Mouse (Mus musculus) cerebellum, adult (tissue): ENCODE results near the gene Atp8a2.

Source experiments
- ATAC-seq: cut with Nextera tagmentation; 2 replicates; pipeline ENCODE4 v1.9.2; 2017; ENCODE audit warnings: mild to moderate bottlenecking, moderate library complexity, mixed read lengths; ENCODE audit not compliant: insufficient number of reproducible peaks, low FRiP score, low TSS enrichment

Gene Atp8a2

DNA sequence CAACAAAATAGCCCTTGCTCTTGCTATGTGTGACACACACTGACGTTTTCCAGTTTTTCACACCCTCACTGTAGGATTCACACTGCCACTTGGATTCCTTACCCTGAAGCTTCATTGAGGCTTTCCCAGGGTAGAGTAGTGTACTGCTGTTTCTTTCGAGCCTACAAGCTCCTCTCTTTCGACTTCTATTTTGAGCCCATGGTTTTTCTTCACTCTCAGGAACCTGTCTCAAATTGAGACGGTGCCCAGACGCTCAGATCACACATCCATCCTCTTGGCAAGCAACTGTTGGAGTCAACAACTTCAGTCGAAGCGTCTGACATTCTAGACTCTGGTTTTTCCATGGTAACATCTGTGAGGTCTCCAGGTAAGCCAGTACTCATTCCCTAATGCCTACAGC is at the start of gene Atp8a2:
Gene Atp8a2, minus strand, starts transcription at position 296 of the 400 bp plus-strand sequence.
- ATAC-seq: no peak

DNA sequence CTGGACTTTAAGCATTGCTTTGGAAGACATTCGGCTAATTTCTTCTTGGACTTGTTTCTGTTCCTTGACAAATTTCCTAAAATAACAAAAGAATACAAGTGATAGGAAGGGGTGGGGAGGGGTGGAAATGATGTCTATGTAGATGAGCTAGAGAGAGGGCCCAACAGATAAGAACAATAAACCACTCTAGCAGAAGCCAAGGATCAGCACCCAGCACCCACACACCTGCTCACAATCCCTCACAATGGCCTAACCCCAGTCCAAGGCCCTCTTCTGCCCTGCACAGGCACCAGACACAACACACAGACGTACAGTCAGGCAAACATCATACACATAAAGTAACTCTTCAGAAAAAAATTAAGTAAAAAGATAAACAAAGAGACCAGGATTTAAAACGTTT is 41.6 kb upstream of the Atp8a2 start:
- ATAC-seq: no peak

DNA sequence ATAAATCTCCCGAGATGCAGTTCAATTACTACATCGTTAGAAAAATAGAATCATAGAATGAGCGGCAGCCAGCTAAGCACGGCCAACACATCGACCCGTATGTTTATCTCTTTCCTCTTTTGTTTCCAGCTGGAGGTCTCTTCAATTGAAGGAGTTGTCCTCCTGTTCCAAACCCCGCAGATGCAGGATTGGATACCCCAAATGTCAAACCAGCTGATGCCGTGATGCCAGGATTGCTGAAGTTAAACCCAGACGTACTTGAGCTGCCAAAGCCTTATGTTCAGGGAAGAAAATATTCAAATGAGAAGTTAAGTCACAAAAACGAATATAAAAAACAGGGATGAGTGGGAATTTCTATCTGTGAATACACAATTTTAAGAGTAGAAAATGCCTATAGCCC is 22.9 kb upstream of the Atp8a2 start:
- no peak for ATAC-seq

DNA sequence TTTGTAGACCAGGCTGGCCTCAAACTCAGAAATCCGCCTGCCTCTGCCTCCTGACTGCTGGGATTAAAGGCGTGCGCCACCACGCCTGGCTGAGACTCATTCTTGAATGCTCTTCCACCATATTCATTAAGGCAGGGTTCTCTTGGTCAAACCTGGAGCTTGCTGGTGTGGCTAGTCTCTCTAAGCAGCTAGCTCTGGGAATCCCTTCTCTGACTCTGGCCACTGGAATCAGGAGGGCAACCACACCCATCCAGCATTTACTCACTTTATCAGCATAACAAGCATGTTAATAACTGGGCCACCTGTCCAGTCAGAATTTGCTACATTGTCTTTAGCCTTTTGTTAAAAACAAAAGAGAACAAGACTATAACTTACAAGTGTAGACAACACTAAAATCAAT is 20.6 kb upstream of the Atp8a2 start:
- ATAC-seq: no peak

DNA sequence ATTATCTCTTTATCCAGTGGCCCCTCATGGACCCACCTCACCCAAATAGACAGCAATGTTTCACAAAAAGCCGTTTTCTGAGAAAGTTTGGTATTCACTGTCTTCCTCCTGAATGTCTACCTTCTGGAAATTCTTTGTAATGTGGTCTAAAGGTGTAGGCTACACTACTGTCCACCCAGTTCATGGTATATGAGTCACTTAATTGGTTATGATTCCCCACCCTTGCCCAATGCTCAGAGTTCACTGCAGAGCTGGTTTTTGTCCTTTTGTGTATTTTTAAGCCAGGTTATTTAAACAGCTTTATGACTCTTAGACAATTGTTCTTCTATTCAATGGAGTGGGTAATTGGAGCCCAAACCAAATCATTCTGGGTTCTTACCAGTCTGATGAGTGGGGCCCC is 19.1 kb upstream of the Atp8a2 start:
- no peak for ATAC-seq

DNA sequence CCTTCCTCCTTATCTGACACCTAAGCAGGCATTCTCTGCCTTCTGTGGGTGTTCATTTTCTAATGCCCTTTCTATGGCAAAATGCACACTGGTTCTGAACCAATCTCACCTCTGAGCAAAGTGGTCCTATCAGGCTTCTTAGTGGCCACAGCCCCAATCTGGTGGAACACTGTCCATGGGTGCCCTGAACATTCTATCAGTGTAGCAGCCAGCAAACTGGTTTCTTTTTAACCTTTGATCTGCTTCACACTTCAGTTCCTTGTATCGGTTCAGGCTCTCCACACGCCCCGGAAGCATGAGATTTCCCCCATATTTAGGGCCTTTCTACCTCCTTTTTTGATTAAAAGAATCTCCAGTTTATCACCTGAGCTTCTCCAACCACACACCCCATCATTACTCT is 18.0 kb upstream of the Atp8a2 start:
- ATAC-seq: no peak

DNA sequence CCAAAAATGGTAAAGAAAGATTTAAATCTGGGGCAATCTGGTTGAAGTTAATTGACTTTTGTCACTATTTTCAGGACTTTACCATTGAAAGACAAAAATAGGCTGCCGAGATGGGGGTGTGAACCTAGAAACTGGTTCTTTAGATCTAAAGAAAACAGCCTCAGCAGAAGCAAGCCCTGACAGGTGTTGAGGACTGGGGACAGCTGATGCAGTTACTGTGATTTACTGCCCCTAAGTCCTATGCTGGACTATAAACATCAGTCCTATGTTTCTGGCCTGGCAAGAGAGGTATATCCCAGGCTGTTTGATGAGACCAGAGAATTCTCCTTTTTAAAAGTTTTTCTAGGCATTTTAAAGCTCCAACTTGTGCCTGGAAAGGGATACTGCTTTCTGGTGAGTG is 17.1 kb upstream of the Atp8a2 start:
- ATAC-seq: no peak

DNA sequence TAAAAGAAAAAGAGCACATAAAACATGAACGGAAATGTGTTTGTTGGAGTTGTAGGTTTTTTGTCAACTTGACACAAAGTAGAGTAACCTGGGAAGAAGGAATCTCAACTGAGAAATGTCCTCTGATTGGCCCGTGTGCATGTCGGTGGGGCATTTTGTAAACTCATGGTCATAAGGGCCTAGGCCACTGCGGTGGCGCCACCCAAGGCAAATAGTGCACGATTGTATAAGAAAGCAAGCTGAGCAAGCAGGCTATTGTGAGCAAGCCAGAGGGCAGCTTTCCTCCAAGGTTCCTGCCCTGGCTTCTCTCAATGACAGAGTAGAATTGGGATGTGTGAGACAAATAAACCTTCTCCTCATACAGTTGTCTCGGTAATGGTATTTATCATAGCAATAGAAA is 12.2 kb upstream of the Atp8a2 start:
- no peak for ATAC-seq

DNA sequence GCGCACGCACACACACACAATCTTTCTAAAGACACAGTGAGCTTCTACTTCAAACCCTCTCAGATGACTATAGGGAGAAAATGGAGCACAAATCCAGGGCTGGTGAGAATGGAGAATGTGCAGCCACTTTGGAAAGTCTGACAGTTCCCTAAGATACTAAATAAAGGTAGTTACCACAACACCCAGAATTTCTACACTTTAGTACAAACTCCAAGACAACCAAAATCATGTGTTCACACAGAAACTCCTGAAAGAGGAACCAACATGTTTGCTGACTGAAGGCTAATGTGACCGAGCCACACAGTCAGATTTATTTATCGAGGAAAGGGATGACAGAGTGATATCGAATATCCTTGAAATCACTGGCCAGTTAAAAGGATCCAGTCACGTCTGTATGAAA is 8.0 kb upstream of the Atp8a2 start:
- no peak for ATAC-seq

DNA sequence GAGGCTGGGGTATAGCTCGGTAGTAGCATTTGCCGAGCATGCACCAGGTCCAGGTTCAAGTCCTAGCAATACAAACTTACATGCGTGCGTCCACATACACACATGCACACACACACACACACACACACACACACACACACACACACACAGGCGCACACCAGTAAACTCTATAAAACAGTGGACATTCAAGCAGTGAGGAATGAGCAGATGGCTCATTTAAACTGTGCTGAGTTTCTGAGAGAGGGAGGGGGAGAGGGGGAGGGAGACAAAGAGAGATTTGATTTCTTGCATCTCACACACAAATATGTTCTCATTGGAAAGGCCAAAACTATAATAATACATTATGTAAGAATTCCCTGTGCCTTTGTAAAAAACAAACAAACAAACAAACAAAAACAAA is 980 bp downstream of the Atp8a2 start:
- no peak for ATAC-seq

DNA sequence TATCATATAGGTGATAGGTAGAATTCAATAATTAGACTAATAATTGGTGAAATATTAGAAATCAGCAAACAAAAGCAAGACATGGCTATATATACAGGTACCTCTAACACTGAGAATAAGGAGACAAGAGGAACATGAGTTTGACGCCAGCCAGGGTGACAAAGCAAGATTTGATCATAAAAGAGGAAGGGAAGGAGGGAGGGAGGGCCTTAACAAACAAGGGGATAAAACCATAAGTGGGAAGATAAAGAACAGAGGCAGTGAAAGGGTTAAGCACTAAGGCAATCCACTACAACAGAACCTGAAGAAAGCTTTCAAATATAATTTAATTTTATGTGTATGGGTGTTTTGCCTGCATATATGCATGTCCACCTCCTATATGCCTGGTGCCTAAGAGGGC is 2.4 kb downstream of the Atp8a2 start:
- no peak for ATAC-seq

DNA sequence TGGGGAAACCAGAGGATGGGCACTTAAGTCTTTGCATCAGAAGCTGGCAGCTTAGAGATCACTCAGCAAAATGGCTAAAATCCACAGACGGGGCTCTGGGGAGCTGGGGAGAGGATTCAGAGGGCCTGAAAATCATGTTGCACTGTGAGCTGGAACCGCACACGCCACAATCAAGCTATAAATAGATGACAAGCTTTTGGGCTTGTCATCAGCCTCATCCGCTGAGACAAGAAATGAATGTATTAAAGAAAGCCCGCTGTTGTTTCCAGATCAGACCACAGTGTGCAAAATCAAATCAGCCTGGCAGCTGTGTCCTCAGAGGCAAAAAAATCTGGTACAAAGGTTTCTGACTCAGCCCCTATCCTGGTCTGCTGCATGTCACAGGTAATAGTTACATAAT is 7.2 kb downstream of the Atp8a2 start:
- no peak for ATAC-seq

DNA sequence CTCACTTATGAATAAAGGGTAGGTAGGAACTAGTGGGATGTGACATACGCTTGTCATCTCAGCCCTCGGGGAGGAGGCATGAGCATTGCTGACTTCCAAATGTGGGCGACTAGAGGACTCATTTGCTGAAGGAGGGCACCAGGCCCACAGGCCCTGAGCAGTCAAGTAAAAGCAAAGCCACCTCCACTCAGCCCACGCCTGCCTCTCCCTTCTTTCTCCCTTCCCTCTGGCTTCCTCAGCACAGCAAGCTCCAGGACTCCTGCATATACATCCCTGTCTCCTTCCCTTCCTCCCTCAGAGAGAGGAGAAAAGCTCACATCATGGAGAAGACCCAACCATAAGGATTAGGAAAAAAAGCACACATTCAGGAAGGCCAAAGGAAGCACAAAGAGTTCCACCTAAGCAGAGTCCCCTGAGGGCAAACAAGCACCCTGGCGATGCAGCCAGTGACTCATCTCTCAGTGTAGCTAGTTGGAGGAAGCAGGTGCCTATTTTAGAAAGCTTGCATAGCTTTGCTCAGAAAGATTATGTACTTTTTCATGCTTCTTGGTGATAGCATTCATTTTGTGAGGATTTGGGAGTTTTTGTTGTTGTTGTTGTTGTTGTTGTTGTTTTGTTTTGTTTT is 8.7 kb downstream of the Atp8a2 start:
- ATAC-seq: no peak

DNA sequence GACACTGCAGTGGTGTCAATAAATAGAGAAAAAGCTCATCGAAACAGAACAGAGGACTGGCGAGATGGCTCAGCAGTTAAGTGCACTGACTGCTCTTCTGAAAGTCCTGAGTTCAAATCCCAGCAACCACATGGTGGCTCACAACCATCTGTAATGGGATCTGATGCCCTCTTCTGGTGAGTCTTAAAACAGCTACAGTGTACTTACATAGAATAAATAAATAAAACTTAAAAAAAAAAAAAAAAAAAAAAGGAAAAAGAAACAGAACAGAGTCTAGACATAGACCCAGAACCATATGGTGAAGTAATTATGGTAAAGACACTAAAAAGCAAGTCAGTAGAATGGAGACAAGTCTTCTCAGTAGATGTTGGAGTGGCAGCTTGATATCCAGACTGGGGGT is 15.7 kb downstream of the Atp8a2 start:
- no peak for ATAC-seq

DNA sequence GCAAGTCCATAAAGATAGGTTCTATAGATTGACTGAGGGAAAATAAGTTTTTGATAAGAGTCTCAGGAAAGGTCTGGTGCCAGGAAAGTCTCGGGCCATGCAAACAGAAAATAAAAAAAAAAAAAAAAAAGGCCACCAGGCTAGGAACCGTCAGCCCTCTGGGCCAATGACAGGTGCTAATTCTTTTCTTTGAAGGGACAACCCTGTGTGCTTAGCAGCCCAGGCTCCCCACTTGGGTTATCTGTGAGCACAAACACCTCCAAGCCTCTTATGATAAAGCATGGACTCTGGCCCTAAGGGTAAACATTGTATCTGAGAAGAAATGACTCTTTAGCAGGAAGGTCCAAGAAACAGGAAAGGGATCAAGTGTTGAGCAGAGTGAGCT is 18.4 kb downstream of the Atp8a2 start:
- ATAC-seq: no peak

DNA sequence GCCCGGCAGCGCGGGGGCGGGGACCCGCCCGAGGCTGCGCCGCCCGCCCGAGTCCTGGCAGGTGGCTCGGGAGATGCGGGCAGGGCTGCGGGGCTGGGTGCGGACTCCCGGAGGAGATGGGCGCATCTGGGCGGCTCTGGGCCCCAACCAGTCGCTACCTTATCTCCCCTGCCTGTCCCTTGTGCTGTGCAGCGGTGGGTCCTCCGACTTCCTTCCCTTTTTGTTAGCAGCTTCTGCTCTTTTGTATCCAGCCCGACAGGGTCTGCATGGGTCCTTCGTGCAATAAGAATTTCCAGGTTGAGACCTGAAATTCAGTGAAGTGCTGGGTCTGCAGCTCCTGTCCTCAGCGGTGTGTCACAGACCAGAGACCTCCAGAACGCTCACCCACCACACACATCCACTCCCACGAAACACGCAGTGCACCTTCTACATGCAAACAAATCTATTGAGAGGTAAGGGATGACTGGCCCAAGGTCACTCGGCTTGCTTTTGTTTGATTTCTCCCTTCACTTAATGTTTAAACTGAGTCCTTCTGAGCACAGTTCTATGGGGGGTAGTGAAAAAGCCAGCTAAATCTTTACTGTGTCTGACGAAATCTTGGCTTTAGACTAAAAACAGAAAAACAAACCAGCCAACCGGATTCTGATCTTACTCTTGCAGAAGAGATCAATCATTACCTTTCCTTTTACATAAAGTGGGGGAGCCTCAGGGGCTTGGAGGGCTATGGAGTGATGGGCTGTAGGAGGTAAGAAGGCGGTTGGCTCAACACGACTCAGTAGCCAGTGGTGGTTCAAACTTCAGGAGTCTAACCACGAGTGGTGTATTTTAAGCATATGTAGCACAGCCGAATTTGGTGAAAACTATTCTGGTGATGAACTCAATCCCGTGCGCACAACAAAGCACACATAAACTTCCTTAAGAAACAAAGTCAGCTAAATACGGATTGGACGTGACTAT is 19.1 kb downstream of the Atp8a2 start:
- no peak for ATAC-seq

DNA sequence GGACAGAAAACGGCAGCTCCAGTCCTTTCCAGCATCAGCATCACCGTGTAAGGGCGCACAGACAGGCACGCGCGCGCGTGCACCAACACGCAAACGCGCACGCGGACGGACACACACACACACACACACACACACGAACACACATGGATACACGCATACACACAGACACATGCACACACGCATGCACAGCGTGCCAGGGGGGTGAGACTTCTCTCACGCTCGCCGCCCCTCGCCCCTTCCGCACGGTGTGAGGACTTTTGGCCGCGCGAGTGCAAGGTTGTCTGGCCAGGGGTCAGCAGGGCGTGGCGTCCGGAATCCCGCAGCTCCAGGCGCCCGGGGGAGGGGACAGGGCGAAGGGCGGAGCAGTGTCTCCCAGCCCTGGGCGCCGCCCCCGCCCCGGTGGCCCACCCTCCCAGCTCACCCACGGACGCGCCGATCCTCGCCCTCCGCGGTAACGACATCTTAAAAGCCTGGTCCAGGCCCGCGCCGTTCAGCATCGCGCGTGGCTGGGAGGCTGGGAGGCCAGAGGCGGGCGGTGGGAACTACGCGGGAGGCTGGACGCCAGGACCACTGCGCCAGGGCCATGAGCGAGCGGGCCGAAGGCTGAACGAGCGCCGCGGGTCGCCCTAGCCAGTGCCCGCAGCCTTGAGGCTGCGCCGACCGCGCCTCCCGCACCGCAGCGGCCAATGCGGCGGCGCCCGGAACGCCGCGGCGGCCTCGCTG is 19.9 kb downstream of the Atp8a2 start:
- peak; percentile 72 for ATAC-seq

DNA sequence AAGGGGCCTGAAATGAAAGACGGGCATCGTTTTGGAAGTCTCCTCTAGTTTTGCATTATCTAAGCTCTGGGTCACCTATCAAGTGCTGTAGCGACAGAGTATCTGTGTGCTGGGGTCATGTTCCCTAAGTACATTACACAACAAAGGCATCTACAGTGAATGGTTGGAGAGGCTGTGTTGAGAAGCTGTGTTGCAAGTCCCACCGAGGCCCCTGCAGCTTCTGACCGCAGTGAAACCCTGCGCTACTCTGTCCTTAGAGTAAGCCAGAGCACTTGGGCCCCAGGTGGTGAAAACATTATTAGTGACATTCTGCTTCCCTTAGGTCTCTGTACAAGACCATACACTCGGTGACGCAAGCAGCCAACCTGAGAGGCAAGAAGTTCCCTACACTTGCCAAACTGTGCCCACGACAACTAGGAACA is 20.5 kb downstream of the Atp8a2 start:
- ATAC-seq: peak; percentile 4; the same call in 1 of the 2 replicates

DNA sequence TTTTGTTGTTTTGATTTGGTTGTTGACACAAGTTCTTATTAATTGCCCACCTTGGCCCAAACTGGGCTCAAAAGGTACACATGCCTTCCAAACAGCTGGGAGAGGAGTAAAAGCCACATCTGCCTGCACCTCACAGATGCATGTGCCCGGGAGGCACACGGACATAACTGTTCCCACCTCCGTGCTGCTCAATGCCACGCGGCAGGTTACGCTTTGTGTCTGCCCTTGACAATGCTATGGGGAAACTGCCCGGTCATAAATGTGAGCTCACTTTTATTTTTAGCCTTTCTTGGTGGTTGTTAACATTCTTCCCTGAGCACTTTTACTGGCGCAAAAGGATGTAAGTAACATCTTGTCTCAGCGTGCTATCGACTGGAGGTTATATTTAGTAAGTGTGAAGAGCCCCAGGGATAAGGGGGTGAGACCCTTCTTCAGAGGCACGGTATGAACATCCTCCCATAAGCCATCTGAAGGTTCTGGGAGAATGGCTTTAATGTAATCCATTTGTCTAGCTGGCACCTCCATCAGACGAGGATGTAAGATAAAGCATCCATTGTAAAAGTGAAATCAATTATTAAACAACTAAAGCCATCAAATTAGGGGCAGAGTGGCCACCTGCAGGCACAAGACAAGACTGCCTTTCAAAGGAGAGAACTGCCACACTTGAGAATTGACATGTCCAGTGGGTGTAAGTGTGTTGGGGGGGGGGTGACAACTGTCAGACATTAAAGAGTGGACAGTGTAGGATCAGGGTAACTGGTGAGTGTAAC is 24.5 kb downstream of the Atp8a2 start:
- no peak for ATAC-seq

DNA sequence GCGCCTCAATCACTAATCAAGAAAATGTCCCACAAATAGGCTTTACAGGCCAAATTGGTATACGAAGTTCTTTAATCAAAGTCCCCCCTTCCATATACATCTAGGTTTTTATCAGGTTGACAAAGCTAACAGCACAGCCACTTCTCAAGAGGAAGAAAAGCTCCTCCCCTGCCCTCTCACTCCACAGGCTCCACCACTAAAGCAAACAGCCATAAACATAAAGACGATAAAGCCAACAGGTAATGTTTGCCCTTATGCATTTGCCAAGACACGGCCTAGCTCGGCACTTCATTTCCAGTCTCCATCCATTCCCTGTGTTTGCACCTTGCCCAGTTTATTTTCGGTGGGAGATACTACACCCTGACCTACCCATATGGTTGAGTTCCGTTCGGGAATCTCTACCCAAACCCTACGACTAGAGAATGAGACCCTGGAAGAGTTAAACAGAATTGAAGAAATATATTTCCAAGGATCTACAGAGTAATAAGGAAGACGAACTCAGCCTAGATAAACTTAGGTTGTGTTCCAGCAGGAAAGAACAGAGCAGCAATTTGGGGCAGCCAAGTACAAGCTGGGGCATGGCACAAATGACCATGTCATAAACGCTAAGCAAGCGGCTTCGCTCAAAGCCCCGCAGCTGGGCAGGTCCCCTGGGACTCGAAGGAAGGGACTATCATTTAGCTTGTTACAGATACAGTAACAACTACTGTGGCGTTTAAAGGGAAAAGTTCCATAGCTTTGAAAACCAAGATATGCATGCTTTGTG is 26.0 kb downstream of the Atp8a2 start:
- ATAC-seq: no peak
